Comparison of ENCODE assay signal across 8 mouse cellular contexts in the genomic region with DNA sequence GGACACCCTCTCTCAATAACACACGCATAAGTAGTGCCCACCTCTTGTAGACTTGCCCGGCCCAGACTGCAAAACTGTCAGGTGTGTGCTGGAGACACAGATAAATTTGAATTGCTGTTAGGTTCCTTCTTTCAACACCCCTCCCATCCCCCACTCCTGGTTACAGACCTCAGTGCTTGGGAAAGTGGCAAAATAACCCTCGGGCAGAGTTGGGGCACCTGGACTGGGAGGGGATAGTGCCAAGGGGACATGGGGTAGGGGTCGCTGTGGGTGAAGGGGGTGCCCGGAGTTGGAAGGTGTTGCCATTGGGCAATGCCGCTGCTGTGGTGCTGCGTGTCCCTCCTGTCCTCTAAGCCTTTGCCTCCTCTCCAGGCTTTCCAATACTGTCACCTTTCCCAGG. TPM values are rescaled to one million over a fixed set of nuclear protein-coding genes. Genes with fewer than 3 reads are reported as not detected.
A peak's percentile ranks its signal among the peaks of the same experiment; 100 is the strongest.
DNase-seq lines count a peak whose midpoint lies in the region; ATAC-seq and TF ChIP-seq lines count a peak whose summit lies in the region.

No protein-coding gene starts in this region.

- 0 out of 2 replicates have a peak overlapping the region, but pooled peaks have one; percentile 43 for H3K4me3 ChIP-seq in brown adipose tissue, adult 24 weeks (ENCODE audit: insufficient read depth, low read depth, low read length)
- H3K4me3 ChIP-seq in heart, embryonic 16.5 days (ENCODE audit: low read length) = peak overlapping the region; percentile 72
- peak overlapping the region; percentile 53 for H3K4me3 ChIP-seq in limb, embryonic 14.5 days (replicated peaks; ENCODE audit: low read length)
- H3K4me3 ChIP-seq in stomach, embryonic 15.5 days (replicated peaks) = peak overlapping the region; percentile 58

- no peak overlapping the region for H3K27ac ChIP-seq in brown adipose tissue, adult 24 weeks (replicated peaks; ENCODE audit: low read depth, low read length)
- peak overlapping the region; percentile 88 for H3K27ac ChIP-seq in heart, embryonic 16.5 days (ENCODE audit: low read length)
- H3K27ac ChIP-seq in limb, embryonic 14.5 days (replicated peaks; ENCODE audit: low read depth, low read length) = no peak overlapping the region
- no peak overlapping the region for H3K27ac ChIP-seq in stomach, embryonic 15.5 days

- no peaks in the 10 kb centered on the region for H3K36me3 ChIP-seq in heart, embryonic 16.5 days (ENCODE audit: control insufficient read depth, insufficient read depth)
- no peaks in the 10 kb centered on the region for H3K36me3 ChIP-seq in limb, embryonic 14.5 days (ENCODE audit: control insufficient read depth, insufficient read depth, low read length)
- no peaks in the 10 kb centered on the region for H3K36me3 ChIP-seq in stomach, embryonic 15.5 days

- WGBS in heart, embryonic 16.5 days = 11% methylated on average over 7 of the region's 7 CpGs
- WGBS in limb, embryonic 14.5 days = 15% methylated on average over 7 of the region's 7 CpGs
- WGBS in stomach, embryonic 15.5 days = 24% methylated on average over 7 of the region's 7 CpGs

- H3K9me3 ChIP-seq in heart, embryonic 16.5 days (replicated peaks; ENCODE audit: control insufficient read depth, low read length) = no peaks in the 10 kb centered on the region
- no peaks in the 10 kb centered on the region for H3K9me3 ChIP-seq in limb, embryonic 14.5 days (ENCODE audit: control insufficient read depth, low read length)
- H3K9me3 ChIP-seq in stomach, embryonic 15.5 days = no peaks in the 10 kb centered on the region

- DNase-seq in cerebellum, adult 11-12 months = peak; percentile 20
- no peak for DNase-seq in cerebellum, adult 11 months
- DNase-seq in limb, embryonic 14.5 days (ENCODE audit: low spot score) = no peak
- DNase-seq in spleen, adult 12 weeks (ENCODE audit: low spot score) = no peak
- no peak for DNase-seq in layer of hippocampus, adult 8-10 months (ENCODE audit: low spot score in 2 of 2)

- 0 out of 2 replicates have a peak, but pooled peaks have one; percentile 4 for ATAC-seq in heart, embryonic 16.5 days (replicated peaks; ENCODE audit: extremely low read depth, insufficient read depth, low FRiP score)
- 0 out of 2 replicates have a peak, but pooled peaks have one; percentile 32 for ATAC-seq in limb, embryonic 14.5 days (ENCODE audit: low FRiP score, low read depth)
- no peak for ATAC-seq in stomach, embryonic 15.5 days (ENCODE audit: insufficient read depth, low FRiP score, low read depth)

- peak overlapping the region; percentile 86 for H3K4me2 ChIP-seq in heart, embryonic 16.5 days (ENCODE audit: low read depth, low read length)
- H3K4me2 ChIP-seq in limb, embryonic 14.5 days (replicated peaks; ENCODE audit: low read depth, low read length, severe bottlenecking) = peak overlapping the region; percentile 95
- H3K4me2 ChIP-seq in stomach, embryonic 15.5 days = peak overlapping the region; percentile 96

- H3K9ac ChIP-seq in heart, embryonic 16.5 days (ENCODE audit: low read length) = peak overlapping the region; percentile 90
- H3K9ac ChIP-seq in limb, embryonic 14.5 days (ENCODE audit: low read depth, low read length, severe bottlenecking) = no peak overlapping the region
- no peak overlapping the region for H3K9ac ChIP-seq in stomach, embryonic 15.5 days

- peaks cover 6% of the 10 kb centered on the region for H3K4me1 ChIP-seq in brown adipose tissue, adult 24 weeks (ENCODE audit: control insufficient read depth, insufficient read depth, insufficient read length, low read length)
- peaks cover 20% of the 10 kb centered on the region for H3K4me1 ChIP-seq in heart, embryonic 16.5 days (ENCODE audit: control insufficient read depth, insufficient read depth, low read length)
- peaks cover 3% of the 10 kb centered on the region; the same call in 1 of the 2 replicates for H3K4me1 ChIP-seq in limb, embryonic 14.5 days (ENCODE audit: control insufficient read depth, insufficient read depth, low read length)
- 0 out of 2 replicates have a peak, but pooled peaks cover 2% of the 10 kb centered on the region for H3K4me1 ChIP-seq in stomach, embryonic 15.5 days

- no peak for TF ChIP-seq POLR2A in limb, embryonic 14.5 days (IDR thresholded peaks at IDR 0.05; ENCODE audit: borderline replicate concordance, extremely low read depth, insufficient read depth, insufficient read length)

- no peaks in the 10 kb centered on the region for H3K27me3 ChIP-seq in heart, embryonic 16.5 days (ENCODE audit: control insufficient read depth, insufficient read depth, low read length)
- H3K27me3 ChIP-seq in limb, embryonic 14.5 days (ENCODE audit: control insufficient read depth, insufficient read depth, low read length) = no peaks in the 10 kb centered on the region
- H3K27me3 ChIP-seq in stomach, embryonic 15.5 days (replicated peaks) = no peaks in the 10 kb centered on the region

RNA-seq across cellular contexts. Expression of gene Esrrg, which starts 43.9 kb away (rescaled TPM):
- 12.5 and 12.7 TPM in 2 replicates for polyA plus RNA-seq in brown adipose tissue, adult 24 weeks (2012; ENCODE audit: insufficient read depth, insufficient read length, missing spikeins)
- 23.0 and 23.5 TPM in 2 replicates for polyA plus RNA-seq in heart, embryonic 16.5 days (2015; fragmentation: Nextera tagmentation; extraction: Ambion mirVana)
- polyA plus RNA-seq in limb, embryonic 14.5 days (2012; rRNA removed) = 1.1 and 1.3 TPM in 2 replicates
- polyA plus RNA-seq in limb, embryonic 14.5 days (2014; fragmentation: Nextera tagmentation; extraction: Ambion mirVana) = 1.5 and 1.6 TPM in 2 replicates
- polyA plus RNA-seq in stomach, embryonic 15.5 days (2015; fragmentation: Nextera tagmentation; extraction: Ambion mirVana) = 8.2 and 9.7 TPM in 2 replicates
- 10 to 100 TPM; 13.6 to 17.3 (median 14.6) TPM for total RNA-seq in layer of hippocampus, adult 8-10 months (2022)
